Mouse (Mus musculus) heart, postnatal 0 days (tissue): ENCODE measurements around the gene Klf5.

Source experiments
- CTCF ChIP-seq: IDR thresholded peaks from 2 replicates; pipeline ENCODE4 v1.5.1; 2016; ENCODE audit warnings: antibody characterized with exemption, control low read depth, low read depth
- EP300 ChIP-seq: IDR thresholded peaks from 2 replicates; pipeline ENCODE4 v1.6.1; 2016; ENCODE audit warnings: antibody characterized with exemption, low read depth

GRCm38 (mm10) chr14:99354046-99354445 is 55.6 kb downstream of the Klf5 start:
- TF ChIP-seq CTCF (no peak), EP300 (no peak)
